8 mouse cellular contexts compared by ENCODE assay signal in genomic region chr8:3517117-3517495, GRCm38 (mm10). TPM values are rescaled to one million over a fixed set of nuclear protein-coding genes. Genes with fewer than 3 reads are reported as not detected.
DNase-seq lines count a peak whose midpoint lies in the region; ATAC-seq and TF ChIP-seq lines count a peak whose summit lies in the region.

No protein-coding gene starts in this region.

- peak; percentile 50 for ATAC-seq in hindbrain, postnatal 0 days
- no peak; the same call in 1 of the 2 replicates for ATAC-seq in lung, embryonic 14.5 days (ENCODE audit: insufficient read depth)
- ATAC-seq in stomach, embryonic 15.5 days (ENCODE audit: insufficient read depth, low FRiP score, low read depth): no peak; the same call in 1 of the 2 replicates
- ATAC-seq in erythroid progenitor cell, adult 5-6 weeks (replicated peaks; ENCODE audit: low FRiP score, poor library complexity, severe bottlenecking): no peak

- H3K27me3 ChIP-seq in hindbrain, postnatal 0 days (ENCODE audit: insufficient read depth, low read length): no peaks in the 10 kb centered on the region
- H3K27me3 ChIP-seq in lung, embryonic 14.5 days (ENCODE audit: insufficient read depth, low read length): no peaks in the 10 kb centered on the region
- no peaks in the 10 kb centered on the region for H3K27me3 ChIP-seq in stomach, embryonic 15.5 days (replicated peaks)

- H3K9me3 ChIP-seq in hindbrain, postnatal 0 days (ENCODE audit: low read length): no peaks in the 10 kb centered on the region
- H3K9me3 ChIP-seq in lung, embryonic 14.5 days (ENCODE audit: low read depth, low read length): no peaks in the 10 kb centered on the region
- H3K9me3 ChIP-seq in stomach, embryonic 15.5 days: no peaks in the 10 kb centered on the region

- intact Hi-C loops in left cerebral cortex, postnatal 10 days (cut with DNase I): no loop called here

- H3K4me1 ChIP-seq in embryonic fibroblast, embryonic 13.5 days (ENCODE audit: control insufficient read depth, insufficient read depth, low read length): no peaks in the 10 kb centered on the region
- 0 out of 2 replicates have a peak, but pooled peaks cover 4% of the 10 kb centered on the region for H3K4me1 ChIP-seq in hindbrain, postnatal 0 days (ENCODE audit: insufficient read depth, low read length)
- H3K4me1 ChIP-seq in lung, embryonic 14.5 days (ENCODE audit: insufficient read depth): no peaks in the 10 kb centered on the region
- peaks cover 5% of the 10 kb centered on the region; the same call in 1 of the 2 replicates for H3K4me1 ChIP-seq in stomach, embryonic 15.5 days

- no peak overlapping the region for H3K27ac ChIP-seq in embryonic fibroblast, embryonic 13.5 days (ENCODE audit: insufficient read depth, low read length)
- H3K27ac ChIP-seq in hindbrain, postnatal 0 days: peak overlapping the region; percentile 86
- peak overlapping the region; percentile 27; the same call in 1 of the 2 replicates for H3K27ac ChIP-seq in lung, embryonic 14.5 days (ENCODE audit: low read depth)
- H3K27ac ChIP-seq in stomach, embryonic 15.5 days: peak overlapping the region; percentile 82

- no peak for TF ChIP-seq POLR2A in embryonic fibroblast, embryonic 13.5 days (IDR thresholded peaks at IDR 0.05; ENCODE audit: low read depth, low read length)

- 4% methylated on average over 16 of the region's 16 CpGs for WGBS in hindbrain, postnatal 0 days
- 11% methylated on average over 16 of the region's 16 CpGs for WGBS in lung, embryonic 14.5 days
- 4% methylated on average over 16 of the region's 16 CpGs for WGBS in stomach, embryonic 15.5 days

- H3K9ac ChIP-seq in hindbrain, postnatal 0 days (replicated peaks; ENCODE audit: low read length): peak overlapping the region; percentile 63
- H3K9ac ChIP-seq in lung, embryonic 14.5 days: peak overlapping the region; percentile 61
- H3K9ac ChIP-seq in stomach, embryonic 15.5 days: peak overlapping the region; percentile 9; the same call in 1 of the 2 replicates

- peak overlapping the region; percentile 93 for H3K4me2 ChIP-seq in hindbrain, postnatal 0 days (ENCODE audit: low read depth, low read length)
- peak overlapping the region; percentile 91 for H3K4me2 ChIP-seq in lung, embryonic 14.5 days
- H3K4me2 ChIP-seq in stomach, embryonic 15.5 days: peak overlapping the region; percentile 98

- H3K36me3 ChIP-seq in hindbrain, postnatal 0 days (ENCODE audit: insufficient read depth, low read length): peaks cover 26% of the 10 kb centered on the region; the same call in 1 of the 2 replicates
- peaks cover 23% of the 10 kb centered on the region for H3K36me3 ChIP-seq in lung, embryonic 14.5 days (ENCODE audit: insufficient read depth)
- no peaks in the 10 kb centered on the region for H3K36me3 ChIP-seq in stomach, embryonic 15.5 days

- peak overlapping the region; percentile 73 for H3K4me3 ChIP-seq in embryonic fibroblast, embryonic 13.5 days (ENCODE audit: insufficient read depth, low read length)
- peak overlapping the region; percentile 53 for H3K4me3 ChIP-seq in hindbrain, postnatal 0 days (ENCODE audit: low read length)
- peak overlapping the region; percentile 62 for H3K4me3 ChIP-seq in lung, embryonic 14.5 days (ENCODE audit: low read depth, low read length)
- peak overlapping the region; percentile 67 for H3K4me3 ChIP-seq in stomach, embryonic 15.5 days (replicated peaks)

- DNase-seq in left cerebral cortex, postnatal 10 days (ENCODE audit: extremely low spot score in 1 of 2, low spot score in 2 of 2): peak; percentile 50 to 88
- no peak for DNase-seq in left cerebral cortex, adult 11 months (ENCODE audit: low spot score)
- DNase-seq in hindbrain, postnatal 0 days (ENCODE audit: low spot score): peak; percentile 60
- DNase-seq in lung, embryonic 14.5 days: peak; percentile 42
- no peak for DNase-seq in spleen, postnatal 4 days (ENCODE audit: low spot score in 2 of 2)

- no peak for TF ChIP-seq CTCF in embryonic fibroblast, embryonic 13.5 days (IDR thresholded peaks at IDR 0.05; ENCODE audit: borderline replicate concordance, insufficient read depth, low read length)
- TF ChIP-seq CTCF in hindbrain, postnatal 0 days (IDR thresholded peaks at IDR 0.05; ENCODE audit: low read depth): no peak
- no peak for TF ChIP-seq CTCF in lung, embryonic 14.5 days (IDR thresholded peaks at IDR 0.05; ENCODE audit: low read depth)

RNA-seq across cellular contexts. Expression of gene Pnpla6, which starts 1.9 kb away (rescaled TPM):
- total RNA-seq in left cerebral cortex, postnatal 10 days (2021): 10 to 100 TPM; 73.7 to 79.2 TPM
- 16.5 and 28.0 TPM in 2 replicates for polyA plus RNA-seq in embryonic fibroblast, embryonic 13.5 days (2011; ENCODE audit: insufficient read length, low read depth, missing spikeins)
- 55.6 and 82.6 TPM in 2 replicates for total RNA-seq in hindbrain, postnatal 0 days (2014; rRNA removed)
- polyA plus RNA-seq in hindbrain, postnatal 0 days (2015; fragmentation: Nextera tagmentation; extraction: Ambion mirVana): 35.3 and 38.4 TPM in 2 replicates
- polyA plus RNA-seq in lung, embryonic 14.5 days (2014; fragmentation: Nextera tagmentation; extraction: Ambion mirVana): 17.5 and 19.1 TPM in 2 replicates
- 27.9 and 35.5 TPM in 2 replicates for polyA plus RNA-seq in stomach, embryonic 15.5 days (2015; fragmentation: Nextera tagmentation; extraction: Ambion mirVana)
- 110 and 131 TPM in 2 replicates for total RNA-seq in erythroid progenitor cell, adult 5-6 weeks (2015; ENCODE audit: low replicate concordance)
- 147 and 272 TPM in 2 replicates for total RNA-seq in erythroid progenitor cell, adult 5-6 weeks (2017; ENCODE audit: low replicate concordance)

RNA-seq across cellular contexts. Expression of gene Mcoln1, which starts 16.8 kb away (rescaled TPM):
- total RNA-seq in left cerebral cortex, postnatal 10 days (2021): 10 to 100 TPM; 77.7 to 81.4 TPM
- 48.1 and 58.9 TPM in 2 replicates for polyA plus RNA-seq in embryonic fibroblast, embryonic 13.5 days (2011; ENCODE audit: insufficient read length, low read depth, missing spikeins)
- 113 and 140 TPM in 2 replicates for total RNA-seq in hindbrain, postnatal 0 days (2014; rRNA removed)
- 92.4 and 96.8 TPM in 2 replicates for polyA plus RNA-seq in hindbrain, postnatal 0 days (2015; fragmentation: Nextera tagmentation; extraction: Ambion mirVana)
- polyA plus RNA-seq in lung, embryonic 14.5 days (2014; fragmentation: Nextera tagmentation; extraction: Ambion mirVana): 38.3 and 39.9 TPM in 2 replicates
- polyA plus RNA-seq in stomach, embryonic 15.5 days (2015; fragmentation: Nextera tagmentation; extraction: Ambion mirVana): 47.7 and 48.5 TPM in 2 replicates
- 45.3 and 65.2 TPM in 2 replicates for total RNA-seq in erythroid progenitor cell, adult 5-6 weeks (2015; ENCODE audit: low replicate concordance)
- total RNA-seq in erythroid progenitor cell, adult 5-6 weeks (2017; ENCODE audit: low replicate concordance): 82.9 and 267 TPM in 2 replicates

RNA-seq across cellular contexts. Expression of gene Zfp358, which starts 24.2 kb away (rescaled TPM):
- 10 to 100 TPM; 29.4 to 31.2 TPM for total RNA-seq in left cerebral cortex, postnatal 10 days (2021)
- polyA plus RNA-seq in embryonic fibroblast, embryonic 13.5 days (2011; ENCODE audit: insufficient read length, low read depth, missing spikeins): 27.2 and 28.5 TPM in 2 replicates
- 98.3 and 109 TPM in 2 replicates for total RNA-seq in hindbrain, postnatal 0 days (2014; rRNA removed)
- 46.0 and 49.6 TPM in 2 replicates for polyA plus RNA-seq in hindbrain, postnatal 0 days (2015; fragmentation: Nextera tagmentation; extraction: Ambion mirVana)
- 19.9 and 21.7 TPM in 2 replicates for polyA plus RNA-seq in lung, embryonic 14.5 days (2014; fragmentation: Nextera tagmentation; extraction: Ambion mirVana)
- polyA plus RNA-seq in stomach, embryonic 15.5 days (2015; fragmentation: Nextera tagmentation; extraction: Ambion mirVana): 34.5 and 38.6 TPM in 2 replicates
- total RNA-seq in erythroid progenitor cell, adult 5-6 weeks (2015; ENCODE audit: low replicate concordance): 2.9 TPM in 1 of 2 replicates, not detected in the other
- total RNA-seq in erythroid progenitor cell, adult 5-6 weeks (2017; ENCODE audit: low replicate concordance): 2.0 TPM in 1 of 2 replicates, not detected in the other

RNA-seq across cellular contexts. Expression of gene Tex45, which starts 46.4 kb away (rescaled TPM):
- under 1 TPM in 1 of 2 experiments, not detected in 1; 0.30 TPM for total RNA-seq in left cerebral cortex, postnatal 10 days (2021)
- polyA plus RNA-seq in embryonic fibroblast, embryonic 13.5 days (2011; ENCODE audit: insufficient read length, low read depth, missing spikeins): not detected in 2 replicates
- total RNA-seq in hindbrain, postnatal 0 days (2014; rRNA removed): 0.26 TPM in 1 of 2 replicates, not detected in the other
- 0.57 and 0.73 TPM in 2 replicates for polyA plus RNA-seq in hindbrain, postnatal 0 days (2015; fragmentation: Nextera tagmentation; extraction: Ambion mirVana)
- polyA plus RNA-seq in lung, embryonic 14.5 days (2014; fragmentation: Nextera tagmentation; extraction: Ambion mirVana): not detected in 2 replicates
- polyA plus RNA-seq in stomach, embryonic 15.5 days (2015; fragmentation: Nextera tagmentation; extraction: Ambion mirVana): not detected in 2 replicates
- not detected in 2 replicates for total RNA-seq in erythroid progenitor cell, adult 5-6 weeks (2015; ENCODE audit: low replicate concordance)
- total RNA-seq in erythroid progenitor cell, adult 5-6 weeks (2017; ENCODE audit: low replicate concordance): not detected in 2 replicates

RNA-seq across cellular contexts. Expression of gene Pex11g, which starts 49.6 kb away (rescaled TPM):
- 1 to 10 TPM in 1 of 2 experiments, under 1 TPM in 1; 0.73 to 1.1 TPM for total RNA-seq in left cerebral cortex, postnatal 10 days (2021)
- polyA plus RNA-seq in embryonic fibroblast, embryonic 13.5 days (2011; ENCODE audit: insufficient read length, low read depth, missing spikeins): 3.8 and 5.9 TPM in 2 replicates
- total RNA-seq in hindbrain, postnatal 0 days (2014; rRNA removed): 1.5 and 4.9 TPM in 2 replicates
- 2.0 and 2.4 TPM in 2 replicates for polyA plus RNA-seq in hindbrain, postnatal 0 days (2015; fragmentation: Nextera tagmentation; extraction: Ambion mirVana)
- 3.9 and 4.4 TPM in 2 replicates for polyA plus RNA-seq in lung, embryonic 14.5 days (2014; fragmentation: Nextera tagmentation; extraction: Ambion mirVana)
- 10.7 and 10.8 TPM in 2 replicates for polyA plus RNA-seq in stomach, embryonic 15.5 days (2015; fragmentation: Nextera tagmentation; extraction: Ambion mirVana)
- 0.72 TPM in 1 of 2 replicates, not detected in the other for total RNA-seq in erythroid progenitor cell, adult 5-6 weeks (2015; ENCODE audit: low replicate concordance)
- not detected in 2 replicates for total RNA-seq in erythroid progenitor cell, adult 5-6 weeks (2017; ENCODE audit: low replicate concordance)

Comparison
In these comparisons a context has a peak if more than half of its experiments do, and no peak if none do; other contexts are left out.
1. DNase-seq: peak in left cerebral cortex, postnatal 10 days (2 of 2), hindbrain, postnatal 0 days (single experiment) and lung, embryonic 14.5 days (single experiment); none in left cerebral cortex, adult 11 months (single experiment) and spleen, postnatal 4 days (0 of 2).
2. H3K9ac ChIP-seq: peak in every context shown above with its lines; median percentile 63 in hindbrain, postnatal 0 days; 61 in lung, embryonic 14.5 days; 9 in stomach, embryonic 15.5 days.
3. Peak in every context shown above with its lines, with median percentiles within 50 percentile points of each other: H3K4me3 ChIP-seq and H3K4me2 ChIP-seq.